Mouse (Mus musculus): ENCODE measurements at regions not wholly inside any gene's neighbourhood (a gene's known extent, or its start where the extent isn't known, plus 50 kb on each side); places are given as distances from the start of the nearest gene placed in this dataset.

DNA sequence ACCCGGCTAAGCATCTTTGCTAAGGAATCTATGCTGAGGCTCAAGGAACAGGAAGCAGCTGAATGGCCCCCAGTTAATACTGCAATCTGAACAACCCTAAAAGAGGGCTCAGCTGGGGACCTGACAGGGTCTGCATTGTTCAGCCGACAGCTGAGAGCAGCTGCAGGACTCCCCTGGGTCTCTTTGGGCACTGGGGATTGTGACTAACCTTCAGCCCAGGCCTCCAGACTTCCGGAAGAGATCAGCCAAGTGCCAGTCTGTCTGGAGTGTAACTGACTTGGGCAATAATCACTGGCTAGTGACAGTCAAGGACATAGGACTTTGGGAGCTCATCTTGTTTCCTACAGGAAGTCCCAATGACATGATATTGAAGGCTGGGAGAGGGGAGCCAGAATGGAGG is 73.1 kb downstream of the Rpusd4 start:
- WGBS = 26% methylated on average over 3 of the region's 3 CpGs
- peak overlapping the region; percentile 59 for H3K27ac ChIP-seq (replicated peaks)
- peak; percentile 52 for DNase-seq (ENCODE audit: low spot score)

DNA sequence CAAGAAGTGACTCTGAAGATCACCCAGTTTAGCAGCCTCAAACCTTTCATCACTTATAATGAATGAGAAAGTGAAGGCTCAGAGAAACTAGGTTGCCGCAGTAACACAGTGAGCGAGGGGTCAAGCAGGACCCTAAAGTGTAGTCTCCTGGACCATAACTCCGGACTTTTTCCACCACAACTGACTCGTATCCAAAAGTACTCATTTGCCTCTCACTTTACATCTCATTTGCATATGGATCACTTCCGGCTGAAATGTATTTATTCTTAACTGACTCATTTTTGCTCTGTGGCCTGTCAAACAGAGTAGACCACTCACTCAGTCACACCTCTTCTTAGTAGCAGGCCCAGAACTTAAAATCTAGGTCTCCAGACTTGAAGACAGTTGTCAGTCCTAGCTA is 73.7 kb downstream of the Rpusd4 start:
- H3K4me1 ChIP-seq = peaks cover 71% of the 10 kb centered on the region
- no peak overlapping the region for H3K4me3 ChIP-seq
- no peaks in the 10 kb centered on the region for H3K9me3 ChIP-seq
- peak overlapping the region; percentile 59; the same call in 1 of the 2 replicates for H3K27ac ChIP-seq (replicated peaks)
- peaks cover 57% of the 10 kb centered on the region for H3K27me3 ChIP-seq (replicated peaks; ENCODE audit: low read depth, poor library complexity, severe bottlenecking)
- WGBS = 80% methylated on average over 5 of the region's 5 CpGs
- H3K36me3 ChIP-seq (replicated peaks) = no peaks in the 10 kb centered on the region
- DNase-seq (ENCODE audit: low spot score) = no peak

More for the DNA sequence above, 73.1 kb downstream of the Rpusd4 start:
- no peak overlapping the region for H3K4me3 ChIP-seq
- peaks cover 74% of the 10 kb centered on the region for H3K4me1 ChIP-seq
- H3K9me3 ChIP-seq = no peaks in the 10 kb centered on the region
- H3K27me3 ChIP-seq (replicated peaks; ENCODE audit: low read depth, poor library complexity, severe bottlenecking) = peaks cover 58% of the 10 kb centered on the region
- H3K36me3 ChIP-seq (replicated peaks) = no peaks in the 10 kb centered on the region

DNA sequence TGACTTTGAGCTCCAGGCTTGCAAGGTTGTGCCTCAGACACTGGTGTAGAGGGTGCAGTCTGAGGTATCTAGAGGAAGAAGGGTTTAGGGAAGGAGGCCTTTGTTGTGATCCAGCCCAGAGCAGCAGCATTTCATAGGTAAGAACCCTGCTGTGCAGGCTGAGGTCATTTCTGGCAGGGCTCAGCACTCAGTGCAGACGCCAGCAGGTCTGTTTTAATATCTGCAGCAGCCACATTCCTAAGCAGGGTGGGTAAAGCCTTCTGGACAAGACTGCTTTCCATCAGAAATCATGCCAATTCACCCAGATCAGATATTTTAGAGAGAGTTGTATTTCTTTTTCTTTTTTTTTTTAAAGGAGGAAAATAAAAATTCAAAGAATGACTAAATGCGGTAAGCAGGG is 74.8 kb downstream of the Rpusd4 start:
- Histone ChIP-seq H3K4me3 (no peak overlapping the region), H3K9me3 (no peaks in the 10 kb centered on the region), H3K27me3 (replicated peaks; ENCODE audit: low read depth, poor library complexity, severe bottlenecking) (peaks cover 56% of the 10 kb centered on the region), H3K27ac (replicated peaks) (peak overlapping the region; percentile 65), H3K4me1 (peaks cover 65% of the 10 kb centered on the region), H3K36me3 (replicated peaks) (no peaks in the 10 kb centered on the region)
- WGBS = 55% methylated on average over 2 of the region's 2 CpGs
- peak; percentile 30 for DNase-seq (ENCODE audit: low spot score)

DNA sequence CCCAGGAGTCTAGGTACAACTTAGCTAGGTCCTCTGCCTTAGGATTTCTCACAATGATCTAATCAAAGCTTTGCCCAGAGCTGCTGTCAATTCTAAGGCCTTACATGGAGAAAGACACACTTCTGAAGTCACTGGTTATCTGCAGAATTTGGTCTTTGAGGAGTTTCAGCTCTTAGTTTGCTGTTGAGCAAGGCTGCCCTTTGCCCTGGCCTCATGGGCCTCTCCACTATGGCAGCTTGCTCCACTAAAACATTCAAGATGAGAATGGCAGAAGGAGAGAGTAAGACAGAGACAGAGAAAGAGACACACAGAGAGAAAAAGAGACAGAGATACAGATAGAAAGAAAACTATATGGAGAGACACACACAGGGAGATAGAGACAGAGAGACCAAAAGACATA is 75.7 kb downstream of the Rpusd4 start:
- peak overlapping the region; percentile 37 for H3K27ac ChIP-seq (replicated peaks)
- no peak for DNase-seq (ENCODE audit: low spot score)

DNA sequence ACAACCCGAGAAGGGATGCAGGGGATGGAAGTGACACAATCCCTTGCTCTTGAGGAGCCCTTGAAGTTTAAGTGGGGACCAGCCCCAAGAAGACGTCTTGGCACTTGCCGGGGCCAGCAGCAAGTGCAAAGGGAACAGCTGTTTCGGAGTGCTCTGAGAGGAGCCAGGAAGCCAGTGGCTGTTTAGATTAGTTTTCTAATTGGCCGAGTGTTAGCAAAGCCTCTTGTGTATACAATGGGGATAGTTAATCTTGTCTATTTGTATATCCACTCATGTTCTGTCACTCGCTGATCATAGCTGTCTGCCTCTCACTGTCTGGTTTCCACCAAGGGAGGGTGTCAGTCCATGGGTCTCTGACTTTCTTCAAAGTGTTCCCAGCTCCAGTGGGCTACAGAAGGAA is 76.6 kb upstream of the Cdon start:
- DNase-seq (ENCODE audit: low spot score) = peak; percentile 11
- Histone ChIP-seq H3K9me3 (no peaks in the 10 kb centered on the region), H3K4me3 (no peak overlapping the region), H3K27ac (replicated peaks) (peak overlapping the region; percentile 49), H3K4me1 (peaks cover 53% of the 10 kb centered on the region), H3K36me3 (replicated peaks) (no peaks in the 10 kb centered on the region), H3K27me3 (replicated peaks; ENCODE audit: low read depth, poor library complexity, severe bottlenecking) (peaks cover 43% of the 10 kb centered on the region)
- WGBS = 52% methylated on average over 6 of the region's 6 CpGs

More for the DNA sequence above, 75.7 kb downstream of the Rpusd4 start:
- Histone ChIP-seq H3K9me3 (no peaks in the 10 kb centered on the region), H3K4me3 (no peak overlapping the region), H3K4me1 (peaks cover 62% of the 10 kb centered on the region), H3K27me3 (replicated peaks; ENCODE audit: low read depth, poor library complexity, severe bottlenecking) (peaks cover 53% of the 10 kb centered on the region), H3K36me3 (replicated peaks) (no peaks in the 10 kb centered on the region)

DNA sequence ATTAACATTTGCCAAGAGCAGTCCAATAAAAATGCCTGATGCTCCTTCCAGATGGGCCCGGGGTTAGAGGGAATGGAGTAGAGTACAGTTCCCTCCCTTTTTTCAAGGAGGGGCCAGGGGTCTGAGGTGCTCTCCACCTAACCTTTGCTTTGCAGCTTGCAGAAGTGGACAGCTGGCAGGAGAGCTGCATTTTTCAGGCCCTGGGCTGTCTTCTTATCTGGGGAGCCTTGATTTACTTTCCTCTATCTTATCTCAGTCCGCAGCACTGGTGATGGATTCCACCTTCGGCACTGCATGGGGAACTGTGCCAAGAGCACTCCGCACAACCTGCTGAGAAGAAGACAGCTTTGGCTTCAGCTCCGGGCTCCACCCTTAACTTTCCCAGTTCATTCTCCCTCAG is 74.5 kb upstream of the Cdon start:
- Histone ChIP-seq H3K36me3 (replicated peaks) (no peaks in the 10 kb centered on the region), H3K27ac (replicated peaks) (no peak overlapping the region), H3K4me3 (no peak overlapping the region), H3K4me1 (peaks cover 33% of the 10 kb centered on the region), H3K27me3 (replicated peaks; ENCODE audit: low read depth, poor library complexity, severe bottlenecking) (peaks cover 33% of the 10 kb centered on the region), H3K9me3 (no peaks in the 10 kb centered on the region)
- 84% methylated on average over 5 of the region's 5 CpGs for WGBS
- no peak for DNase-seq (ENCODE audit: low spot score)

DNA sequence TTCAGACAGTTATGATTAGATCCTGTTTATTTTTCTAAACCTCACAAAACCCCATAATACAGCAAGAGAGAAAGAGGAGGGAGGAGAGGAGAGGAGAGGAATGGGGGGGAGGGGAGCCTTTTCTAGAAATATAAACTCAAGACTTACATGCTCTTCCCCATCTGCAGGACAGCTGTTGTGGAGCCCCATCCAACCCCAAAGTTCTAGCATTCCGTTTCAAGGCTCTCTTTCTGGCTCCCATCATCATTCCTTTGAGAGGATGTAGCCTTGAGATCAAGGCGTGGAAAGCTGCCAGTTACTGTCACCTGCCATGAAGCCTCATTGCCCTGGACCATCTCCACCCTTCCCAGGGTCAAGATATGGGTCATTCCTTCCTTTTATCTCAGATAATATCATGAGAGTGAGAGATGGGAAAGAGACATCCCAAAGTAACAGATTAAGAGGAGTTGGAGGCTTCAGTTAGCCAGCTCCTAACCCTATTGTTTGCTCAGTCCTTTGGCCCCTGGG is 70.8 kb upstream of the Cdon start:
- H3K9me3 ChIP-seq = no peaks in the 10 kb centered on the region
- H3K4me1 ChIP-seq = peaks cover 14% of the 10 kb centered on the region
- DNase-seq (ENCODE audit: low spot score) = no peak
- H3K27me3 ChIP-seq (replicated peaks; ENCODE audit: low read depth, poor library complexity, severe bottlenecking) = peaks cover 19% of the 10 kb centered on the region
- H3K36me3 ChIP-seq (replicated peaks) = no peaks in the 10 kb centered on the region
- 82% methylated on average over 2 of the region's 2 CpGs for WGBS
- H3K27ac ChIP-seq (replicated peaks) = no peak overlapping the region
- H3K4me3 ChIP-seq = no peak overlapping the region

DNA sequence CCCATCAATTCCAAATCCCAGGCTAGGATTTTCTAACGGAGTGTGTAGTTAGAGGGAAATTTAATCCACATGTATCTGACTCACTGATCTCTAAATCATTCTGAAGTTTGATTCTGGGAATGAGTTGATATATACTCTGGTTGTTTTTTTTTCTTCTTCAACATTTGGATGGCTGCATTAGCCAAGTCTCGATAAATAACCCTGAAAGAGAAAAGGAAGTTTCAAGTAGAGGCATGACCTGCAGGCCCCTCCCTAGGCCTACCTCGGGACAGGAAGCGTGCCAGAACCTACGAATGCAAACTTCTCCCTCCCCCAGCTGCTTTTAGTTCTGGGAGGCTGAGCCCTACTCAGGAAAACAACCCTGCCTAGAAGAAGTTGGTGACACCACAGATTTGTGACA is 69.4 kb upstream of the Cdon start:
- 64% methylated on average over 5 of the region's 5 CpGs for WGBS
- Histone ChIP-seq H3K27ac (replicated peaks) (no peak overlapping the region), H3K36me3 (replicated peaks) (no peaks in the 10 kb centered on the region), H3K27me3 (replicated peaks; ENCODE audit: low read depth, poor library complexity, severe bottlenecking) (peaks cover 6% of the 10 kb centered on the region; the same call in 1 of the 2 replicates), H3K9me3 (no peaks in the 10 kb centered on the region), H3K4me1 (peaks cover 11% of the 10 kb centered on the region; the same call in 1 of the 2 replicates), H3K4me3 (no peak overlapping the region)
- no peak for DNase-seq (ENCODE audit: low spot score)

DNA sequence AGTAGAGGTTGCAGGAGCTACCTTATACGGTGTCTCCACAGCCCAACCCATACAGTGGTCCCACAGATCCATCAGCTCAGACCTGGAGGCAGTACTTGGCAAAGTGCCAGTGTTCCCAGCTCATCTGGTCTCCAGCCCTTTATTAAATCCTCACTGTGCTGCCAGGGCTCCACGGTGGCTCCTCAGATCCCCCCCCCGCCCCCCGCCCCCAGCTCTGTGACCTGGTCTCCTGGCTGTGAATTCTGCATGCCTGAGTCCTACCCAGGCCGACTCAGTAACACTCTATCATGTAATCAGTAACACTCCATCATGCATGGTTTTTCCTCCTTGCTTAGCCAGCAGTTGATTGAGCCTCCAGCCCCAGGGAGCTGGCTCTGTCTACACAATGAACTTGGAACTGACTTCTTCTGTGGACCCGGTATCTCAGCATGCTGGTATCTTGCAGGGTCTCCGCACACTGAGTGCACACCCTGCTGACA is 66.2 kb upstream of the Cdon start:
- Histone ChIP-seq H3K36me3 (replicated peaks) (no peaks in the 10 kb centered on the region), H3K27ac (replicated peaks) (no peak overlapping the region; the same call in 1 of the 2 replicates)
- 82% methylated on average over 7 of the region's 7 CpGs for WGBS

DNA sequence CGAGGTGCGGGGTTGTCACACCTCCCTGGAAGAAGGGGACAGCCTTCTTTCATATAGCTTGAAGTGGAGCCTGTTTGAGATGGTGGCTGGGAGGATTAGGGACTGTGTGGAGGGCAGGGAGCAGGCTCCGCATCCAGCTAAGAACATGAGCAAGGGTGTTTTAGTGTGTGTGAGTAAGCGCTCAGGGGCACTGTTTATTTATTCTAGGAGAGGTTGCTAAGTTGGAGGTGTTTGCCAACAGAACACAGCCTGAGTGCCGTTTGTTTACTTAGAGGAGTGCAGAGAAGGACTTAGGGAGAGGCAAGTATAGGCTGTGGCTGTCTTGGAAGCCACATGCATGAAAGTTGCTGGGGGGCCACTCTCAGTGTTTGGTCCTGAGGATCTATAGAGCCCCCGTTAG is 61.2 kb upstream of the Cdon start:
- H3K27ac ChIP-seq (replicated peaks) = peak overlapping the region; percentile 88
- DNase-seq (ENCODE audit: low spot score) = no peak
- H3K9me3 ChIP-seq = no peaks in the 10 kb centered on the region
- peaks cover 70% of the 10 kb centered on the region for H3K4me1 ChIP-seq
- no peaks in the 10 kb centered on the region for H3K36me3 ChIP-seq (replicated peaks)
- H3K27me3 ChIP-seq (replicated peaks; ENCODE audit: low read depth, poor library complexity, severe bottlenecking) = no peaks in the 10 kb centered on the region; the same call in 1 of the 2 replicates
- H3K4me3 ChIP-seq = no peak overlapping the region
- 54% methylated on average over 6 of the region's 6 CpGs for WGBS

More for the DNA sequence above, 66.2 kb upstream of the Cdon start:
- H3K27me3 ChIP-seq (replicated peaks; ENCODE audit: low read depth, poor library complexity, severe bottlenecking) = no peaks in the 10 kb centered on the region; the same call in 1 of the 2 replicates
- DNase-seq (ENCODE audit: low spot score) = no peak
- no peaks in the 10 kb centered on the region for H3K9me3 ChIP-seq
- no peak overlapping the region for H3K4me3 ChIP-seq
- H3K4me1 ChIP-seq = peaks cover 26% of the 10 kb centered on the region

DNA sequence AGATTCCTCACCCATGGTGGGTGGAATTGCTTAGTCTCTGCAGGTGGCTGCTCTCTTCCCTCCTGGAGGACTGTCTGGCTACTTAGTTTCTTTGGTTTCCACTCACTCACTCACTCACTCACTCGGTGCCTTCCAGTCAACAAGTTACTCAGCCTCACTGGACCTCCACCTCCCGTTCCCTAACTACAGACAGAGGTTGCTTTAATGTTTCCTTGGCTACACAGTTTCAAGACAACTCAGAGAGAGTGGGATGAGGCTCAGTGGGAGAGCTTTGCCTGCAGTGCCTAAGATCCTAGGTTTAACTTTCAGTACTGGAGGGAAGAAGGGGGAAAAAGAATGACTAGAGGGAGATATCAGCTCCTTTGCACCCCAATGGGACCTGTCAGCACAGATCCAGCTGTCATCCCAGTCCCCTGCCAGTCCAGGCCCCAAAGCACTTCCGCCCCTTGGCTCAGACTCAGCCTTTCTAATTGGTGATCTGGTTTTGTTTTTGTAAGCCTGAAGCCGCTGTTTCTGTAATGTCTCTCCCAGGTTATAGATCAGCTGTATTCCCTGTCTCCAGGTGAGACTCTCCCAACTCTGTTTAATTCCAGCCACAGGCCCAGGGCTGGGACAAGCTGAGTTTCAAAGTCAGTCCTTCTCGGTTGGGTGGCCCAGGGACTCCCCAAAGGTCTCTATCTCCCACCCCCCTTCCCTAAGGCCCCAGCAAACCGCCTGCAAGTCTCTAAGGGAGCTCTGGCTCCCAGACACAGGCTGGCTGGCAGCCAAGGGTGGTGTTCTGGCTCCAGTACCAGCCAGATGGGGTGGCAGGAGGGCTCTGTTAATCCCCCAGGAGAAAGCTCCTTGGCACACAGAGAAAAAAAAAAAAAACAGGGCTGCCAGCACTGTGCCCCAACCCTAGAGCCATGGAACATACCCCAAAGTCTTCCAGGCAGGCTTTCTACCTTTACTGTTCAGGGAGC is 60.5 kb upstream of the Cdon start:
- H3K4me1 ChIP-seq = peaks cover 66% of the 10 kb centered on the region
- H3K4me3 ChIP-seq = no peak overlapping the region
- 32% methylated on average over 6 of the region's 6 CpGs for WGBS
- H3K9me3 ChIP-seq = no peaks in the 10 kb centered on the region
- H3K27ac ChIP-seq (replicated peaks) = peak overlapping the region; percentile 88
- peak; percentile 42 for DNase-seq (ENCODE audit: low spot score)
- no peaks in the 10 kb centered on the region for H3K27me3 ChIP-seq (replicated peaks; ENCODE audit: low read depth, poor library complexity, severe bottlenecking)
- H3K36me3 ChIP-seq (replicated peaks) = no peaks in the 10 kb centered on the region

DNA sequence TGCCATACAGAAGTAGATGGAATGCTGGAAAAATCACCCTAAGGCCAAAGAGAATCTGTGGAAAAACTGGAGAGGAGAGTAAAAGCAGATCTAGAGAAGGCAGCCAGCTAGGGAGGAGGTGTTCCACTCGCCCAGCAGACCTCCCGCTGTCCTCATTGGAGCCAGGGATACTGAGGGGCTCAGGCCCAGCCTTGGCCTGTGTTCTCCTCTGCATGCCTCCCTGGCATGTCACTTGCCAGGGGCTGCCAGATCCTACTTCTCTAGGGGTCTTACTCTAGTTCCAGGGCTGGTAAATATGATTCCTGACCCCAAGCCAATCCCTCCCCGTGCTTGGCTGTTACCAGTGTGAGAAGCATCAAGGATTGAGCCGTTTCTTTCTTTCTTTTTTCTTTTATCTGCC is 59.5 kb upstream of the Cdon start:
- Histone ChIP-seq H3K27ac (replicated peaks) (peak overlapping the region; percentile 88), H3K36me3 (replicated peaks) (no peaks in the 10 kb centered on the region), H3K9me3 (no peaks in the 10 kb centered on the region), H3K4me3 (no peak overlapping the region), H3K4me1 (peaks cover 66% of the 10 kb centered on the region), H3K27me3 (replicated peaks; ENCODE audit: low read depth, poor library complexity, severe bottlenecking) (no peaks in the 10 kb centered on the region)
- no peak for DNase-seq (ENCODE audit: low spot score)
- 56% methylated on average over 4 of the region's 4 CpGs for WGBS

DNA sequence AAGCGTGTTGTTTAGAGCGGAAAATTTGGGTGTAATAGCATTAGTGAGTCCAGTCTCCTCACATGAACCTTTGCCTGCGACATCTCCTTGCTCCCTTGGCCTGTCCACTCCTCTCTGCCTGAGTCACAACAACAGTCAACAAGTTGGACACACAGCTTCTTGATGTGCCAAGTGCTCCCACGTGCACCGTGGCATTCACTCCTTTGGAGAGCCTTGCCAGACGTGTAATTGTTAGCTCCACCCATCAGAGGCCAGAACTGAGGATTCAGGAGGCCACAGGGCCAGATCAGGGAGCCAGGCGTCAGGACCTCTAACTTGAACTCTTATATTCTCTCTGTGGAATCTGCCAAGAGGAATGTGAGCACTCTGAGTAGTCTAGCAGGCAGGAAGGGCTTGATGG is 58.7 kb upstream of the Cdon start:
- no peak for DNase-seq (ENCODE audit: low spot score)
- 60% methylated on average over 7 of the region's 7 CpGs for WGBS
- no peaks in the 10 kb centered on the region for H3K27me3 ChIP-seq (replicated peaks; ENCODE audit: low read depth, poor library complexity, severe bottlenecking)
- no peaks in the 10 kb centered on the region for H3K9me3 ChIP-seq
- no peaks in the 10 kb centered on the region for H3K36me3 ChIP-seq (replicated peaks)
- H3K4me3 ChIP-seq = no peak overlapping the region
- H3K4me1 ChIP-seq = peaks cover 66% of the 10 kb centered on the region
- peak overlapping the region; percentile 88 for H3K27ac ChIP-seq (replicated peaks)
